Mouse (Mus musculus): ENCODE data around the gene Pbx1.
A peak's percentile ranks its signal among the peaks of the same experiment; 100 is the strongest.

Pbx1 gene

DNA sequence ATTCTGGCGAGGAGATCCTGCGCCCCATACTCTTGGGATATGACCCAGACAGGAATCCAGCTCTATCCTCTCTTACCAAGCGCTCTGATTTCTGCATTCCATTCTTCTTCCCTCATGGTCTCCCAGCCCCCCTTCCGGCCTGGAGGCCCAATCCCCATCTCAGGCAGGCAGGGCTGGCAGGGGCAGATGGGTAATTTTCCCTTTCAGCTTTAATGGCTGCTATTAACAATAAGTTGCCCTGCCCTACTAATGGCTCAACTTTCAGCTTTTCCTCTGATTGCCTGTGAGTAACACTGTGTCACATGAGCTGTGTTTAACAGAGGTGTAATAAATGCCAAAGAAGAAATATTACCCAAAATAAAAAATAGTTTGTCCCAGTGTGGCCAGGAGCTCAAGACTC is 201.9 kb downstream of the Pbx1 start:
- no peak for DNase-seq (ENCODE audit: low read depth, low spot score)

DNA sequence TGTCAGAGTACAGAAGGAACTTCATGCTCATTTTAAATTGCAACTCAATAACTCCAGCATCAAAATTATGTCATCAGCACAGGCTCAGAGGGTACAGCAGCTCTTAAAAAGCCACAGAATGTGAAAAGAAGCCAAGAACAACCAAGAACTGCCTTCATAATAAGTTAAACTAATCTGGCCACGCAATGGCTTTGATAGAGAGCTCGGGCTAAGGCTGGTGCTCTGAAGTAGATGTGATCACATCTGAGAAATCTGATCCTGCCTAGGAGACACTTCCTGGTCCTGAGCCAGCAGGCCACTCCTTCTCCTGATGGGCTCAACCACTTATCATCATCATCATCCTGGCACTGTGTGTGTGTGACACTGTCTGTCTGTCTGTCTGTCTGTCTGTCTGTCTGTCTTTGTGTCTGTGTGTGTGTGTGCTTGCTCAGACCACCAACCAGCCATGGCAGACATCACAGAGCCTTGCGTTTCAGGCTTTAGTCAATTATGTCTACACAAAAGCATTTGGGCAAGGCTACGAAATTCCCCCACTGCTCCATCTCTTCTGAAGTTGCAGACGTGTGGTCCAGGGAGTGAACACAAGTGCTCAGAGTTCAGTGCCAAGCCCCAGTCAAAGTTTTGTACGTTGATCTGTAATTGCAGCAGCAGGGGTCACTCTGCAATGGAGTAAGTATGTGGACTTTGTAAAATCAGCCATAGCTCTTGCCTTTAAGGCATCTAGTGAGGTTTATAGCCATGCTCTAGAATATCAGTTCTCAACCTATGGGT is 203.1 kb downstream of the Pbx1 start:
- no peak for DNase-seq (ENCODE audit: low read depth, low spot score)

DNA sequence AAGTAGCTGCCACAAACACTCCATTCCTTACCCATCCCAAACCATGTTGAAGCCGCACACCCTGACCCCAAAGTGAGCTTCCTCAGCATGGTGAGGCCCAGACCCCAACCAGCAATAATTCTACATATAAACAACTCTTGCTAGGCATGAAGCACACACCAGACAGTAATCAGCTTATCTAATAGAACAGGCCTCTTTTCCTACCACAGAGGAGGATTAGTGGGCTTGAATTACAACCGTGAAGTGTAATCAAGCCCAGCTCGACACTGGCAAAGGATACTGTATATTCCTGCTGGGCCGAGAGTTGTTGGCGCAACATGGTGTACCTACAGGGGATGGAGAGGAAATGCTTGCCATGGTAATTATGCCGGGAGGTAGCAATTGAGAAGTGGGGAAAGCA is 205.9 kb downstream of the Pbx1 start:
- DNase-seq (ENCODE audit: low read depth, low spot score), result no peak

DNA sequence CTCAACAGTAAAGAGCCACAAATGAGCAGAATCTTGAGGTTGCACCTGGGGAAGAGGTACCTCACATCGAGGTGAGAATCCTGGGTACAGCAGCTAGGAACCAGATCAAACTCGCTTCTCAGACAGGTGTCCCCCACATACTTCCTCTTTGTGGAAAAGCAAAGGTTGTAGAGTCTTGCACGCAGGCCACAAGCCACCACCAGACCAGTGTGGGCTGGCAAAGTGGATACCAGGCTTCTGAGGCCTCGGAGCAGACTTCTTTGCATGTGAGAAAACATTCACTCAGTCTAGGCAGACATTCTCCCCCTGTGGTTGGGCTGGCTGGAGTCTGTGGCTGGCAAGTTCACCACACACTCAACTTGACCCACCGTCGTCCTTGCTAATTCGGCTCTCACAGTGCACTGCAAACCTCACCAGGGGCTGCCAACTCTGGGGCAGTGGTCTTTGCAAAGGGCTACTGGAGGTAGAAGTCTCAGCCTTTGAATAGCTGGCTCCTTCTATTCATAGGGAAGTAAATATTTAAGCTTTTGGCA is 206.4 kb downstream of the Pbx1 start:
- DNase-seq (ENCODE audit: low read depth, low spot score), result no peak

DNA sequence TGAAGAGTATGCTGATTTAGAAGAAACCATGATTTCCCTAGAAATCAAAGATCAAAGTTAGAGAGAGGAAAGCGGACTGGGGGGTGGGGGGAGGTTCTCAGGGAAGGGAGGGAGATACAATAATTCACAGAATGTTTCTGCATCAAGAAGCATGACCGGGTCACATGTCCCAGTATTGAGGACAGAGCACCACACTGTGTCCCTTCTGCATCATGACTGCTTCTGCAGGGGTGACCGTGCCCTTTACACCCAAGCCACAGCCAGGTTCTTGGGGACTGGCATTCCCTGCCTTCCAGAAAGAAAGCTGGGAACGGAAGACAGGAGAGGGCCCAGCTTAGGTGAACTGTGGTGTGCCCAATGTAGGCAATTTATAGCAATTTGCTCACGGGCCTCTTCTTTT is 207.9 kb downstream of the Pbx1 start:
- DNase-seq (ENCODE audit: low read depth, low spot score), result no peak

DNA sequence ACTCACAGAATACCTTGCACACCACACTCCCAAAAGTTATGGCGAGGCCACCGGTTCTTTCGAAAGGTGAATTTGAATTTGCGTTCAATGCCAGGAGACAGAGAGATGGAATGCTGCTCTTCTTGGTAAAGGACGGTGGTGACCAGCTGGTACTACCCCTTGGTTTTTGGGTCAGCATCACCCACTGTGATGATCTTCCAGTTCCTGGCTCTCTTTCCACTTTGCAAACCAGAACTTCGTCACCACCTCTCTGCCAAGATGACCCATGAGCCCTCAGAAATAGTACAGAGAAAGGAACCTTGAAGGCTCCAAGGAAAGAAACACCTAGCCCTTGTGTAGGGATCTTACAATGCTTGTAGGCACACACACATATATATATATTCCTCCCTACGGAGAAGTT is 209.3 kb downstream of the Pbx1 start:
- no peak for DNase-seq (ENCODE audit: low read depth, low spot score)

DNA sequence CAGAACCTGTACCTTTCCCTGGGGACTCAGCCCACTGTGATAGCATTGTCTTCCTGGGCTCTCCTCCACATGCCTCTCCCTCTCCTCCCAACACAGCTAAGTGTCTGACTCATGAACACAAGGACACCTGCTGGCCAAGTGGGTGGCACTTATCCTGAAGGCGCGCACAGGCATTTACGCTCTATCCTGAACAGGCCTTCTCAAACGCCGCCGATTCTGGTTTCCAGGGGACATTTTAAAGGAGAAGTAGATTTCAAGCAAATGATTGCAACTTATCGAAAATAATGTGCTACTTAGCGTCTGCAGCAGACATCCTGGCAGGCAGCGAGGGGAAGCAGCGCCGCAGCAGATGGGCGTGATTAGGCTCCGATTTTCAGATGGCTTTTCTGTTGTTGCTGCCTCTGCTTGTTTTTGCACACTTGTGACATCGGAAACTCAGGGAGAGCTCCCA is 211.0 kb downstream of the Pbx1 start:
- no peak for DNase-seq (ENCODE audit: low read depth, low spot score)

DNA sequence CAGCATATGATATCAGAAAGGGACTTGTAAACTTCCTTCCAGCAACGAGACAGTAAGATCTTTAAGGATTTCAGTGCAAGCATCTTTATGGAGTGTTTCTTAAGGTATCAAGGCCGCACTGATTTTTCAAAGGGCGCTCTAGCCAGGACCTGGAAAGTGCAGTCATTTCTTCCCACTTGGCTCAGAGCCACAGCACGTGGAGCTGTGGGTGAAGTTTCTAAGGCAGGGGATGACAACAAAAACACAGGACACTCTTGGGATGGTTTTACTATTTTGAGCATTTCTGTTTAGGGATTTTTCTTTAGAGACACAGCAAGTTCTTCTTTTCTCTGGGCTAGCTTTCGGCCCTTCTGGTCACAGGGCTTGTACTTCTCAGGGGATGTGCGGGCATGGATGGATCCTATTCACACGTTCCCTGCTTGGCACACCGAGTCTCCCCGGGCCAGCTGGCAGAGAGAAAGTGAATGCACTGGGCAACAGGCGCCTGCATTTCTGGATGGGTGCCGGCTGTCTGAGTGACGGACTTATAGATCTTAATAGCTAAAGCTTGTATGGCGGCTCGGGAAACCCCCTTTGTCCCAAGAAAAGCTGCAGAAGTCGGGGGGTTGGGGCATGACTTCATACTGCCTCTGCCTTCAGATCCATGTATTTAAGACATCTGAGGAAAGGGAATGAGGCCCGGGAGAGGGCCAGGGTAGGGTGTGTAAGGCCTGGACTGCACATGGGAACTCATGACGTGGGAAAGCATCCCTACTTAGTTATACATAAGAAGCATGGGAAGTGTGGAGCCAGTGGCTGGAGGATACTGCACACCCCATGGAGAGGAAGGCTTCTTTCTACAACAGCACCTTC is 215.9 kb downstream of the Pbx1 start:
- DNase-seq (ENCODE audit: low read depth, low spot score), result no peak

DNA sequence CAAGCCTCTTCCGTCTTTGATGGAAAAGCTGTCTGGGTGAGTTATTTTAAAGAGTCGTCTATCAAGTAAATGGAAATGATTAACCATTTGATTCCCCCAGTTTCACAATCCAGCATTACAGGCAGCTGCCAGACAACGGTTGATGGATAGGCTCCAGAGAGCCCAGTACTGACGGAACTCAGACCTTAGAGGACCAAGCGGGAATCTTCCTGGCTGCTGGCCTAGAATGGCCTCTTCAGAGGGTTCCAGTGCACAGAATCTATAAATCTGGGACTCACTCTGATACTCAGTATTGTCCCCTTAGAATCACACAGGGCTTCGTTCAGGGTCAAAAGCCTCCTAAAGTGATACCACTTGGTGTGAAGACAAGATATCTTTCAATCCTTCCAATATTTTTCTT is 216.6 kb downstream of the Pbx1 start:
- DNase-seq (ENCODE audit: low read depth, low spot score), result no peak

DNA sequence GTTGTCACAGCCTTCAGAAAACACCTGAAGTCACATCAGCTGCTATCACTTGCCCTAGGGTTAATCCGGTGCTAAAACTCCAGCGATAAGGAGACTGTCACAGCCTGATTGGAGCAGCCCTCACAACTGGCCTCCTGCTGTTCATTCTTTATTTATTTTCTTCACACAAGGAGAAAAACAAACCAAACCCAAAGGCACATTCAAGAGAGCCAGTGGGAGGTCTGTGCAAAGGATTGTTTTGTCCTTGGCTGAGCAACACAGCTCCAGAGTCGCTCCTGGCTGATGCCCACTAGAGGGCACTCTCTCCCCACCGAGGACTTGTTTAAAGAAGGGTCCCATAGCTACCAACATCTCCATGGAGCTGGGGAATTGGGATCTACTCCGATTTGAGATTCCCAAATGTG is 218.0 kb downstream of the Pbx1 start:
- DNase-seq (ENCODE audit: low read depth, low spot score), result peak; percentile 1

DNA sequence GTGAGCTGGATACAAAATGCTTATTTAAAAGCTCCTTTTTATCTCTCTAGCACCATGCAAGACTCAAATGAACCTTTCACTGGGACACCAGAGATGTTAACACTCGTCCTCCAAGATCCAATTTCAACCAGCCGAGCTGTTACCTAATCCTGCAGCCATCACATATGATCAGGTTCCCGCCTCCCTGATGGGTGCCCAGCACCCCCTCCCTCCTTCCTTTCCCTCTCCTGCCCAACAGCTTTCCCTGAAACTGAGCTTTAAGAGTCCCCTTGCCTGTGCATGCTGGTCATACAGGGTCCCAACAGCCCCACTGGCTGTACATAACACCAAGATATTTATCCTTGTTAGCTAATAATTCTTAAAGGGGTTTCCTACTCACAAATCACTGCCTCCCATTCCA is 218.5 kb downstream of the Pbx1 start:
- DNase-seq (ENCODE audit: low read depth, low spot score), result no peak

DNA sequence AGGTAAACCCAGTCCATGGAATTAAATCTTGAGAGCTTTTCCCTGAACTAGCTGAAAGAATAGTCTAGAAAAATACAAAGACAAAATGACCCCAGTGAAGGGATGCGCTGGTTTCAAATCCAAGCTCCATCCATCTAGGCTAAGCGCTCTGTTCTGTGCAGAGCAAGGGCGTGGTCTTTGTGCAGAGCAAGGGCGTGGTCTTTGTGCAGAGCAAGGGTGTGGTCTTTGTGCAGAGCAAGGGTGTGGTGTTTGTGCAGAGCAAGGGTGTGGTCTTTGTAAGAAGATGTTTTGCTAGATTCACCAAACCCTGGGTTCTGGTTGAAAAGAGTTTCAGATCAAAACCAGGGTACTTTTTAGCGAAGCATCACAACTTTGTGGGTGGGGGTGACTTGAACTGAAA is 221.7 kb downstream of the Pbx1 start:
- DNase-seq (ENCODE audit: low read depth, low spot score), result no peak

DNA sequence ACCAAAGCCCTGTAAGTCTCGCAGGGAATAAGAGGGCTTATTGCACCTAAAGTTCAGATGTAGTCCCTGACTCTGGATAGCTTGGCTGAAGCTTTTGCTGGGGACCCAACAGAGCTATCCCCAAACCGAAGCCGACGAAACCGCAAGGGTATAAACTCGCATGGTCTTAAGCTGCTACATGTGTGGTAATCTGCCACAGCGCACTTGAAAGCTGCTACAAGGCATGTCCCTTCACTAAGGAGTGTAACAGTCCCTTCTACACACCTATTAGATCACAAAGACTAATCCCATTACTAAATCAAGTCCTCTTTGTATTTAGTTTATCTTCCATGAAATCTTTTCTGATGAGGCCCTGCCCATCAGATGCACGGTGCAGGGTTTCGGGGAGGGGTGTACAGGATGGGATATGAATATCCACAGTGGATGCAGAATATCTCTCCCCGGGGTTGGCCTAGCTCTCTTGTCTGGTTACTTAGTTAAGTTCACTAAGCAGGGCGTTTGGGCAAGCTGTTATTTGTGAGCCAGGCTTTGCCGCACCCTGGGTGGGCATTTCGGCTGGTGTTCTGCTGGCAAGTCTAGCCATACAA is 231.4 kb downstream of the Pbx1 start:
- no peak for DNase-seq (ENCODE audit: low read depth, low spot score)

DNA sequence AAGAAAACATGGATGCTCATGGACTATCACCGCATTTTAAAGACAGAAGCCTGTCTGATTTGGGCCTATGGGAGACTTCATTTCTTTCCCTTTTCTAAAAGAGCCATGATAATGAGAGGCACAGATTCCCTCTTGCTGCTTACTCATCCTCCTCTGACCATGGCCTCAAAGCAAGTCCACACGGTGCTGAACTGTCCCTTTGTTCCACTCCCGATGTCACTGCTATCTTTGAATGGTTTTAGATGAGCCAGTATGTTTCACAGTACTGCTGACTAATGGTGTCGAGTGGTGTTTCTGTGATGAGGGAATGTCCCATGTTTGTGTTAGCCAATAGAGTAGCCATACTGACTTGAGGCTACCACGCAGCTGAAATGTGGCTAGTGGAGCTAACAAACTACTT is 233.8 kb downstream of the Pbx1 start:
- no peak for DNase-seq (ENCODE audit: low read depth, low spot score)

DNA sequence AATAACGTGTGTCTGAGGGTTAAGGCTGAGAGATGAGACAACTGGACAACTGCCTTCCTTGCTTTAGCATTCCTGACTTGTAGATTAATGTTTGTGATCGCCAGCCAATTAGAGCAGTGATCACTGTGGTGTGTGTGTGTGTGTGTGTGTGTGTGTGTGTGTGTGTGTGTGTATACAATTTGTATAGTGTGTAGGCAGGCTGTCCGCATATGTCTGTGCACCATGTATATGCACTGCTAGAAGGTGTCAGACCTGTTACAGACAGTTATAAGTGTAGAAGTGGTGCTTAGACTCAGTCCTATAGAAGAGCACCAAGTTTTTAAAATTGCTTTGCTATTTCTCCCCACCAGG is 234.2 kb downstream of the Pbx1 start:
- no peak for DNase-seq (ENCODE audit: low read depth, low spot score)

DNA sequence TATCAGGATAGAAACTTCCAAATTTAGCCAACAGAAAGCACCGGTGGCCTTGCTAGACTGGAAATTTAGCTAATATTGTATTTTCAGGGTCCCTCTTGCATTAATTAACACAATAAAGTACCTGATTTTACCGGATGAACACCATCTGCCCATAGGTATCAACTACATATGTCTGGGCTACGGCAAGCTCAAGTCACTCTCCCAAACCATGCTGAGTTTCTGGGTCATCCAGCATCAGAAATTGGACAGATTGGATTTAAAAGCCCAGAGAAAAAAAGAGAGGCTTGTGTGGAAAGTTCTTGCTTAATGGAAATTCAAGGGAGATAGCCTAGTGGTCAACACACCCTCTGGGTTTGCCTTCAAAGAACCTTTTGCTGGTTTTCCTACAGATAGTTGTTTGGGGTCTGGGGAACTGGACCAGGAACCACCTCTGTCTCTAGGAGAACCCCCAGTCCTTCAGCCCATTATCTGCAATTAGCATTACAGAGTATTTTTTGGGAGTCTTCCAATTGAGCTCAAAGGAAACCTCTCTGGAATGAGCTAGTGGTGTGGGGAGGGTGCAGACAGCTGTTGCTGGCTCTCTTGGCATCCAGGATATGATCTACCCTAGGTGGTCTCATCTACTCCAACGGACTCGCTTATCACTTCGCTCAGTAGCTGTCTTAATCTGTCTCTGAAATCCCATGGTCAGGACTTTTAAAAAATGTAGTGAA is 234.7 kb downstream of the Pbx1 start:
- DNase-seq (ENCODE audit: low read depth, low spot score), result no peak

DNA sequence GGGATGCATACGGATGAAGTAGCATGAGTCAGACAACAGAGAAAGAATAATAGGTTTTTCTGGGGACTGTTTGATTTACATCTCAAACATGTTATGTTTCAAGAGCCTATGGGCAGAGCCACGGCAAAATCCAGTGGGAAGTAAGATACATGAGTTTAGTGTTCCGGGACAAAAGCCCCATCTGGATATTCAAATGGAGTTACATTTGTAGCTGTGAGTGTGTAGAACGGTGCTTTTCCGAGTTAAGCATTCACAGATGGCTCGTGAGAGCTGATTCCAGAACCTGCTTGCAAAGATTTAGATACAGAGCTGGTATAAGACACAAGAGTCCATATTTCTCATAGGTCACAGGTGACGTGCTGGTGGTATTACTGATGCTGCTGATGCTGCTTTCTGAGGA is 238.7 kb downstream of the Pbx1 start:
- DNase-seq (ENCODE audit: low read depth, low spot score), result no peak

DNA sequence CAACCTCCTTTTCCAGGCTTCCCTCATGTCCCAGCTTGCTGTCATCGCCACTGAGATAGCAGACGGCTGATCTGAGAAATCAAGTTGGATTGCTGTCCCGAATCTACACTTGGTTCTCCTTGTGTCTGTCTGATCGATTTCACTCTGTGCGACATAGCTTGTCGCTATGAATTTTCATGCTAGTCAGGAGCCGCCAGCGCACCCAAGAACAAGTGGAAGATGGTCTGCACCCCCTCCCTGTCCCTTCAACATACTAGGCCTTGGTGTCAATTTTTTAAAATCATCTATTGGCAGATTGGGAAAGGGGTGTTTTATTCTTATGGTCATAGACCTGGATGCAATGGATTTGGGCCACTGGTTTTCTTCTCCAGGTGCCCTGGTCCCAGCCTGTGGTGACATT is 249.3 kb downstream of the Pbx1 start:
- no peak for DNase-seq (ENCODE audit: low read depth, low spot score)

DNA sequence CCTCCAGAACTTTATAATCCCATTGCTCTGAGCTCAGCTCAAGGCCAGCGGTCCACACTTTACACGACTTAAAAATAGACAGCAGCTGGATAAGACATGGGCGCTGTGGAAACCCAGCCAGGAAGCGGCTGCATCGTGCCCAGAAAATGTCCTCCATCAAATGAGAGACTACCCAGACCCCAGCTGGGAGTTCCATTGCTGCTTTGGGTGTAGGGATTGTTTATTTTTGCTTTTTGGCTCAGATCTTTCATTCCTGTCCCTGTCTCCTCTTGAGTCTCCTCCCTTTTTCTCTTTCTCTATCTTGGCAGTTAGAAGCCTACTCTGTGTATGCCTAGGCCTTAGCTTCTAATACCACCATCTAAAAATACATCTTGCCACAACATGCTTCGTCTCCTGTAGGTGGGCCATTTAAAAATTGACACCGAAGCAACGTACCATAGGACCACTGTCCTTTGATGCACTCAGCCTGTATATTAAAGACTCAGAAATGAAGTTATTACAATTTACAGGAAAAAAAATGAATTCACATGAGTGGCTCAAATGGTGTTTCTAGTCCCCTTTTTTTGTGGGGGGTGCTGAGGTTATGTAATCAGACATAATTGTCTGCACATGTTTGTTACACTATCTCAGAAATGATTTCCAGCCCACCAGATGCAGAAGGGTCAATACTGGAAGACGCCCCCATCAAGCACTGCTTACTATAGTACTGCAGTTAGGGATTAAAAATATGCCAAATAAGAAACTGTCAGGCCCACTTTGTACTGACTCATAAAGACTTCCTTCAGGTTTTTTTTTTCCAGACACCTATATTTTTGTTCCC is 251.2 kb downstream of the Pbx1 start:
- no peak for DNase-seq (ENCODE audit: low read depth, low spot score)

DNA sequence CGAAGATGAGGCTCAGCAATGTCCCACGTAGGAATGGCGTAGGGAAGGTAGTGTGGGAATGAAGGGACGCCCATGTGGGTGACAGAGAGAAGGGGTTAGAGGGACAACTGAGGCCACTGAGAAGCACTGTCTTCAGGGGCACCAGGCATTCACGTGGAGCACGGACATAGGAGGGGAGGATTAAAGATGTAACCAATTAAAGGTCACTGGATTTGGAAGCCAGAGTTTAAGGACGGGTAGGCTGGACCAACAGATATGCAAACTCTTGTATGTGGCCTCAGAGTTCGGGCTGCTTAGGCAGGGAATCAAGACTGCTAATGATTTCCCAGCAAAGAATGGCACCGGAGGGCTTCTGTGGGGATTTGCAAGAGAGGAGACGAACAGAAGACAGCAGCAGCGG is 252.4 kb downstream of the Pbx1 start:
- no peak for DNase-seq (ENCODE audit: low read depth, low spot score)

DNA sequence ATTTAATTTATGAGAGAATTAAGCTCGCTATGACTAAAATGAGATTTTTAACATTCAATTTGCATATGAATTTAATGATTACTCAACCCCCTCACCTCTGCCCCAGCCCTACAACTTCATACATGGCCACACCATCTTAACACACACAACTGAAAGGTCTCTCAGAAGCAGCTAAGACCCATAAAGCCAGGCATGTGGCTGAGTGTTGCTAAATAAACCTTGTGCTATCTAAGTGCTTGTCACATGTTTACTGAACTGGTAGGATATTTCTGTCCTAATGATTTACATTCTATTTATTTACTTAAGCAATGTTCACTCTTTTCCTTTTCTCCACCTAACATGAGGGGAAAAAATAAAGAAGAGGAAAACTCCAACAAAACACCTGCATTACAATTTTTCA is 253.5 kb downstream of the Pbx1 start:
- DNase-seq (ENCODE audit: low read depth, low spot score), result no peak
